Mouse (Mus musculus): ENCODE measurements around the gene Rras. TPM values are rescaled to one million over a fixed set of nuclear protein-coding genes. Genes with fewer than 3 reads are reported as not detected.
"Not testable (repeated sequence)": the region's sequence is repeated elsewhere in the genome, so short reads cannot be mapped to it uniquely, and the experiment has no call there.

The Rras gene
- total RNA-seq, 4 experiments from 2014 or later = 20.1 to 25.7 (median 21.3) TPM

- no peak for DNase-seq (ENCODE audit: low spot score in 2 of 2)
These were observed 18.0 kb upstream of the Rras start for GRCm38 (mm10) chr7:44999753-45000152.

DNA sequence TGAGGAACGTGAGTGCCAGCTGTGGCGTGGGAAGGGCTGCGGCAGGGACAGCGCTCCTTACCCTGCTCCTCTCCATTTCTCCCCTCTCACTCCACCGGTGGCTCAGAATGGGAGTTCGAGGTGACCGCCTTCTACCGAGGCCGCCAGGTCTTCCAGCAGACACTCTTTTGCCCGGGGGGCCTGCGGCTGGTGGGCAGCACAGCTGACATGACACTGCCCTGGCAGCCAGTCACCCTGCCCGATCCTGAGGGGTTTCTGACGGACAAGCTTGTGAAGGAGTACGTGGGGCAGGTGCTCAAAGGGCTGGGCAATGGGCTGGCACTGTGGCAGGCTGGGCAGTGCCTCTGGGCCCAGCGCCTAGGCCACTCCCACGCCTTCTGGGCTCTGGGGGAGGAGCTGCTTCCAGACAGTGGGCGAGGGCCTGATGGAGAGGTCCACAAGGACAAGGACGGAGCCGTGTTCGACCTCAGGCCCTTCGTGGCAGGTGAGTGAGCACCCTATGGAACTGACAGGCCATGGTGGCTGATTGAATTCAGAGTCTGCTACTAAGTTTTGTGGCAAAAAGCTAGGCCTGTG is 17.1 kb upstream of the Rras start:
- no peak for DNase-seq (ENCODE audit: low spot score in 2 of 2)

- DNase-seq (ENCODE audit: low spot score in 2 of 2) = no peak
These were observed 15.3 kb upstream of the Rras start for GRCm38 (mm10) chr7:45002440-45002839.

DNA sequence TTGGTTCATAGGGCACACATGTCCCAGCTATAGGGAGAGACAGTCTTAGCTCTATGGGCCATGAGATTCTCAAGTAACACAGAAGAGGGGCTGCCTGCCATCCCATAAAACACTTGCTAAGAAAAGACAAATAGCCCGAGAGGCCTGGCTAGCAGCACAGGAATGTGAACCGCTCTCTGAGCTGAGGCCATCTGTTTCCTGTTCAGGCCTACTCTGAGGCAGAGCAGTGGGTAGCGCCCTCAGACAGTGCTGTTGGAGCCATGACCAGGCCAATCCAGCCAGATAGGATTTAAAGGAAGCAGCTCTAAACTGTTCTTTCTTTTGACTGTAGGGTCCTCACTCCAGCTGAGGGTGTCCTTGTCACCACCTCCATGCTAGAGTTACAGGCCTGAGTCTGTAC is 13.2 kb upstream of the Rras start:
- DNase-seq (ENCODE audit: low spot score in 2 of 2) = no peak

- no peak for DNase-seq (ENCODE audit: low spot score in 2 of 2)
These were observed 12.3 kb upstream of the Rras start for GRCm38 (mm10) chr7:45005321-45005992.

- no peak for DNase-seq (ENCODE audit: low spot score in 2 of 2)
These were observed 11.3 kb upstream of the Rras start for GRCm38 (mm10) chr7:45006503-45006902.

- no peak for DNase-seq (ENCODE audit: low spot score in 2 of 2)
These were observed 10.6 kb upstream of the Rras start for GRCm38 (mm10) chr7:45007141-45007540.

- no peak for DNase-seq (ENCODE audit: low spot score in 2 of 2)
These were observed 9.9 kb upstream of the Rras start for GRCm38 (mm10) chr7:45007846-45008245.

- DNase-seq (ENCODE audit: low spot score in 2 of 2) = no peak
These were observed 9.3 kb upstream of the Rras start for GRCm38 (mm10) chr7:45008411-45008810.

DNA sequence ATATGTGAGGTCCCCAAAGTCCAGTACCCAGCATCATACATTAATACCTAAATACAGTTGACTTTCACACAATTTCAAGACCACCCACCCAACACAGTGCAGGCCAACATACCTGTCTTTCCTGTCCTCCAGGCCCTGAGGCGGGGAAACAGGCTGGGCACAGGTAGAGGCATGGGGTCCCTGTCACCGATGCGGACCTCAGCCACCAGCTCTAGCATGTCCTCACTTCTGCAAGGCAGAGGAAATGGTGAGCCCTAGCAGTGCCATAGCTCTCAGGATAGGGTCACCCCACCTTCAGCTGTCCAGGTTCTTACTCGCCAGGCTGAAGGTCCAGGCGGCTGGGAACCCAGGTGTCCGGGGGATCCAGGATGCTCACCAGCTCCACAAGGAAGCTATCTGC is 5.8 kb upstream of the Rras start:
- no peak for DNase-seq (ENCODE audit: low spot score in 2 of 2)

GRCm38 (mm10) chr7:45012824-45013223 is 4.9 kb upstream of the Rras start:
- no peak for DNase-seq (ENCODE audit: low spot score in 2 of 2)

GRCm38 (mm10) chr7:45013366-45014095 is 4.2 kb upstream of the Rras start:
- no peak for DNase-seq (ENCODE audit: low spot score in 2 of 2)

DNA sequence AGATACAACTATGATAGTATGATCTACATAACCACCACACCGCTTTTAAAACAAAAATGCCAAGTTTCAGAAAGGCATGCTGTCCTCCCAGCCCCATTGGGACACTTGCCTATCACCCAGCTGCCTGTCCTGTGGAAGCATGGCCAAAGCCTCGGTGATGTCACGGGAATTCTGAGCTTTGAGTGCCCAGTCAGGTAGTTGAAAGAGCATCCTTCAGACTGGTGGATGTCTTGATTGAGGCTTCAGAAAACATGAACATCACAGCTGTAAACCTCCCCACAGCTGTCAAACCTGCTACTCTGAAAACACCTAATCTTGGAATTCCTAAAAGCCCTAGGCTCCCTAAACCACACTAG is 3.7 kb upstream of the Rras start:
- no peak for DNase-seq (ENCODE audit: low spot score in 2 of 2)

DNA sequence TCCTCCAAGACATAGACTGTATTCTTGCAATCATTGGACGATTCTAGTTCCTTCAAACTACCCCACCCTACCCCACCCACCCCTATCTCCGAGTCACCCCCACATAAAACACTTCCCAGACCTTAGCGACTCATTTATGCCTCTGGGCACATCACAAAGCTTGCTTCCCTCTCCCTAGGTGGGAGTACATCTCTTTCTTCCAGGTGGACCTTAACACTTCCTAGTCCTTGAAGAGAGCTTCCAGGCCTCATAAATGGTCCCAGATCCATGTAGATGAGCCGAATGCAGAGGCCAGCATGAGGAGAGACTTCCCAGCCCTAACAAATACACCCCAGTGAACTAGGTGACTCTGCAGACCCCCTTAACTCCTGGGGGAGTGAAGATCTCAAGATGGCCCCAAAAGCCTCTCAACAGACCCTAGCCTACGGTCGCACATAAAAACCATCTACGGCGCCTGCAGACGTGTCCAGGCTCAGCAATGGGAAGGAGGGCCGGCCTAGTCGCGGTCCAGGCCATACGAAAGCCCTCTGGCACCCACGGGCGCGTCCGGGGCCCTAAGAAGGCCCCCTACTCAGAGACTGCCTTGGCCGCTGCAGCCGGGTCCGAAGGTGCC is 2.3 kb upstream of the Rras start:
- DNase-seq (ENCODE audit: low spot score in 2 of 2) = no peak

GRCm38 (mm10) chr7:45015957-45016612 is 1.7 kb upstream of the Rras start, which contains the start of gene Scaf1:
Scaf1 (minus strand) TSS chr7:45016363.
- peak; percentile 99 to 100 for DNase-seq (ENCODE audit: low spot score in 2 of 2)

GRCm38 (mm10) chr7:45016761-45017160 is 1.0 kb upstream of the Rras start:
- DNase-seq (ENCODE audit: low spot score in 2 of 2) = no peak

DNA sequence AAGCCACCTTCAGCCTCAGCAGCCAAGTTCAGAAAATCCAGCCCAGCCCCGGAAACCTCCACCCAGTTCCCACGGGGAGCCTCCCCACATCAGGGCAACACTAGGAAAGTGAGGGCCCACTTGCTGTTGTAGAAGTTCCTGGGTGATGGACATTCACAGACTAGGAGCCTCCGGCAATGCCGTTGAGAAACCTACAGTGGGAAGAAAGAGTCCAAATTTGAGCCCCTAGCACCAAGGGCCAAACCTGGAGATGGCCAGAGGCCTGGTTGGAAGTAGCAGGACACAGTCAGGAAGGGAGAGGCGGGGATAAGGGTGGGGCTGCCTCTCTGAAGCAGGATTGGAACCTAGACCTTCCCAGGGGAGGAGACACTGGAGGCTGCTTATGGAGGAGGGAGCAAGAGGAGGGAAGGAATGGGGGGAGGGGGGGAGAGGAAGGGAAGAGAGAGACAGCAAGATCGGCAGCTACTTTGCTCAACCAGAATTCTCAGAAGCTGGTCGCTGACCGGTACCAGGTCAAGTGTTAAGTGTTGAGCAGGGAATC is 1.3 kb downstream of the Rras start:
- DNase-seq (ENCODE audit: low spot score in 2 of 2) = peak; percentile 61 to 74

- no peak for DNase-seq (ENCODE audit: low spot score in 2 of 2)
These were observed 2.5 kb downstream of the Rras start for GRCm38 (mm10) chr7:45020225-45020624.

GRCm38 (mm10) chr7:45023711-45024110 is 6.0 kb downstream of the Rras start:
- DNase-seq (ENCODE audit: low spot score in 2 of 2) = not testable (repeated sequence)

- no peak for DNase-seq (ENCODE audit: low spot score in 2 of 2)
These were observed 6.8 kb downstream of the Rras start for GRCm38 (mm10) chr7:45024281-45025248.
